Comparison of ENCODE assay signal across 13 mouse cellular contexts in genomic region chr11:116148761-116149221, GRCm38 (mm10). TPM values are rescaled to one million over a fixed set of nuclear protein-coding genes. Genes with fewer than 3 reads are reported as not detected.
DNase-seq lines count a peak whose midpoint lies in the region; ATAC-seq and TF ChIP-seq lines count a peak whose summit lies in the region.
"Had no signal": no experiment of that assay in that cellular context is flagged by ENCODE, and none has a peak within 500 bp of the region (broad histone marks: within the 10 kb centered on the region; RNA-seq: fewer than 3 reads in every experiment).

No protein-coding gene starts in this region.

- no peak for DNase-seq in forebrain, embryonic 10.5 days (ENCODE audit: extremely low spot score, low spot score)
- DNase-seq in forebrain, postnatal 0 days, result no peak
- peak; percentile 62 to 74 for DNase-seq in left cerebral cortex, adult 18-20 months (ENCODE audit: low spot score in 2 of 2)
- DNase-seq in left cerebral cortex, postnatal 10 days (ENCODE audit: extremely low spot score in 1 of 2, low spot score in 2 of 2), result no peak
- DNase-seq in cerebellum, adult 18-20 months, result peak; percentile 79 to 81
- DNase-seq in retina, postnatal 1 day, result no peak
- no peak for DNase-seq in adrenal gland, adult 18-20 months (ENCODE audit: low spot score in 2 of 2)
- DNase-seq: heart, postnatal 14 days; kidney, adult 9 months had no signal

- 0 out of 2 replicates have a peak overlapping the region, but pooled peaks have one; percentile 5 for H3K27ac ChIP-seq in forebrain, embryonic 10.5 days
- no peak overlapping the region for H3K27ac ChIP-seq in forebrain, postnatal 0 days (ENCODE audit: low read depth, low read length)
- peak overlapping the region; percentile 8; the same call in 1 of the 2 replicates for H3K27ac ChIP-seq in hindbrain, embryonic 16.5 days (ENCODE audit: low read depth, low read length)
- H3K27ac ChIP-seq: liver, embryonic 15.5 days; neural tube, embryonic 12.5 days had no signal

- H3K4me1 ChIP-seq in forebrain, embryonic 10.5 days, result peaks cover 25% of the 10 kb centered on the region
- H3K4me1 ChIP-seq in forebrain, postnatal 0 days (ENCODE audit: insufficient read depth), result no peaks in the 10 kb centered on the region
- no peaks in the 10 kb centered on the region; the same call in 1 of the 2 replicates for H3K4me1 ChIP-seq in hindbrain, embryonic 16.5 days (ENCODE audit: control insufficient read depth, insufficient read depth, low read depth, low read length)
- H3K4me1 ChIP-seq: neural tube, embryonic 12.5 days had no signal

- intact Hi-C loops in left cerebral cortex, postnatal 10 days (cut with DNase I), result no loop called here

- H3K27me3 ChIP-seq in forebrain, embryonic 10.5 days (ENCODE audit: poor library complexity, severe bottlenecking), result no peaks in the 10 kb centered on the region
- H3K27me3 ChIP-seq in forebrain, postnatal 0 days (ENCODE audit: insufficient read depth, low read length), result no peaks in the 10 kb centered on the region
- no peaks in the 10 kb centered on the region for H3K27me3 ChIP-seq in hindbrain, embryonic 16.5 days (replicated peaks; ENCODE audit: control insufficient read depth, insufficient read depth, low read length)
- H3K27me3 ChIP-seq: liver, embryonic 15.5 days; megakaryocyte, embryonic 14.5 days; neural tube, embryonic 12.5 days had no signal

- no peak overlapping the region for H3K4me3 ChIP-seq in forebrain, embryonic 10.5 days
- H3K4me3 ChIP-seq in forebrain, postnatal 0 days (ENCODE audit: low read depth, low read length), result no peak overlapping the region
- no peak overlapping the region for H3K4me3 ChIP-seq in hindbrain, embryonic 16.5 days (ENCODE audit: low read length)
- H3K4me3 ChIP-seq: liver, embryonic 15.5 days; megakaryocyte, embryonic 14.5 days; neural tube, embryonic 12.5 days had no signal

- peaks cover 100% of the 10 kb centered on the region for H3K36me3 ChIP-seq in forebrain, embryonic 10.5 days (replicated peaks)
- H3K36me3 ChIP-seq in forebrain, postnatal 0 days (ENCODE audit: insufficient read depth), result peaks cover 97% of the 10 kb centered on the region
- H3K36me3 ChIP-seq in hindbrain, embryonic 16.5 days (ENCODE audit: control insufficient read depth, insufficient read depth, low read length), result peaks cover 59% of the 10 kb centered on the region

- no peak for ATAC-seq in forebrain, postnatal 0 days
- peak; percentile 62 for ATAC-seq in hindbrain, embryonic 16.5 days

- WGBS in forebrain, embryonic 10.5 days, result 74% methylated on average over 20 of the region's 20 CpGs
- WGBS in forebrain, postnatal 0 days, result 69% methylated on average over 20 of the region's 20 CpGs
- 62% methylated on average over 20 of the region's 20 CpGs for WGBS in hindbrain, embryonic 16.5 days

- no peak overlapping the region for H3K9ac ChIP-seq in forebrain, postnatal 0 days
- H3K9ac ChIP-seq in hindbrain, embryonic 16.5 days (ENCODE audit: low read depth, low read length), result no peak overlapping the region
- H3K9ac ChIP-seq: liver, embryonic 15.5 days; neural tube, embryonic 12.5 days had no signal

- no peak for TF ChIP-seq CTCF in forebrain, postnatal 0 days (IDR thresholded peaks at IDR 0.05; ENCODE audit: low read depth)

- H3K4me2 ChIP-seq in forebrain, postnatal 0 days (ENCODE audit: low read depth), result no peak overlapping the region
- no peak overlapping the region for H3K4me2 ChIP-seq in hindbrain, embryonic 16.5 days (ENCODE audit: low read length)
- H3K4me2 ChIP-seq: liver, embryonic 15.5 days; neural tube, embryonic 12.5 days had no signal

- no peaks in the 10 kb centered on the region for H3K9me3 ChIP-seq in forebrain, embryonic 10.5 days
- H3K9me3 ChIP-seq in forebrain, postnatal 0 days (ENCODE audit: low read length), result no peaks in the 10 kb centered on the region
- no peaks in the 10 kb centered on the region for H3K9me3 ChIP-seq in hindbrain, embryonic 16.5 days (ENCODE audit: control insufficient read depth, low read length)
- H3K9me3 ChIP-seq: liver, embryonic 15.5 days; megakaryocyte, embryonic 14.5 days; neural tube, embryonic 12.5 days had no signal

RNA-seq across cellular contexts. Expression of gene Mrpl38, which starts 10.1 kb away (rescaled TPM):
- polyA plus RNA-seq in forebrain, embryonic 10.5 days (2016; fragmentation: Nextera tagmentation; extraction: Ambion mirVana), result 112 and 114 TPM in 2 replicates
- 56.7 and 67.8 TPM in 2 replicates for total RNA-seq in forebrain, postnatal 0 days (2014; rRNA removed)
- polyA plus RNA-seq in forebrain, postnatal 0 days (2015; fragmentation: Nextera tagmentation; extraction: Ambion mirVana), result 60.7 and 63.6 TPM in 2 replicates
- total RNA-seq in left cerebral cortex, adult 18-20 months (2021), result 10 to 100 TPM; 61.7 to 66.9 TPM
- 10 to 100 TPM; 52.2 to 54.6 TPM for total RNA-seq in left cerebral cortex, postnatal 10 days (2021)
- polyA plus RNA-seq in hindbrain, embryonic 16.5 days (2015; fragmentation: Nextera tagmentation; extraction: Ambion mirVana), result 84.0 and 86.8 TPM in 2 replicates
- total RNA-seq in adrenal gland, adult 18-20 months (2021), result 100 to 1,000 TPM; 106 to 115 TPM

RNA-seq across cellular contexts. Expression of gene Trim65, which starts 17.9 kb away (rescaled TPM):
- 1.7 TPM in 2 replicates for polyA plus RNA-seq in forebrain, embryonic 10.5 days (2016; fragmentation: Nextera tagmentation; extraction: Ambion mirVana)
- 4.2 and 5.0 TPM in 2 replicates for total RNA-seq in forebrain, postnatal 0 days (2014; rRNA removed)
- polyA plus RNA-seq in forebrain, postnatal 0 days (2015; fragmentation: Nextera tagmentation; extraction: Ambion mirVana), result 1.2 and 1.9 TPM in 2 replicates
- total RNA-seq in left cerebral cortex, adult 18-20 months (2021), result 1 to 10 TPM; 7.3 to 7.9 TPM
- total RNA-seq in left cerebral cortex, postnatal 10 days (2021), result 1 to 10 TPM; 6.2 to 6.6 TPM
- 3.0 and 4.2 TPM in 2 replicates for polyA plus RNA-seq in hindbrain, embryonic 16.5 days (2015; fragmentation: Nextera tagmentation; extraction: Ambion mirVana)
- total RNA-seq in adrenal gland, adult 18-20 months (2021), result 10 to 100 TPM; 12.9 to 13.1 TPM

RNA-seq across cellular contexts. Expression of gene Fbf1, which starts 19.2 kb away (rescaled TPM):
- 63.5 and 67.7 TPM in 2 replicates for polyA plus RNA-seq in forebrain, embryonic 10.5 days (2016; fragmentation: Nextera tagmentation; extraction: Ambion mirVana)
- 97.9 and 108 TPM in 2 replicates for total RNA-seq in forebrain, postnatal 0 days (2014; rRNA removed)
- 23.2 and 38.2 TPM in 2 replicates for polyA plus RNA-seq in forebrain, postnatal 0 days (2015; fragmentation: Nextera tagmentation; extraction: Ambion mirVana)
- total RNA-seq in left cerebral cortex, adult 18-20 months (2021), result 10 to 100 TPM; 75.9 to 81.3 TPM
- 100 to 1,000 TPM in 1 of 2 experiments, 10 to 100 TPM in 1; 96.2 to 100 TPM for total RNA-seq in left cerebral cortex, postnatal 10 days (2021)
- 49.5 and 55.5 TPM in 2 replicates for polyA plus RNA-seq in hindbrain, embryonic 16.5 days (2015; fragmentation: Nextera tagmentation; extraction: Ambion mirVana)
- 10 to 100 TPM; 30.9 to 42.1 TPM for total RNA-seq in adrenal gland, adult 18-20 months (2021)

RNA-seq across cellular contexts. Expression of gene Trim47, which starts 21.8 kb away (rescaled TPM):
- 2.1 and 2.4 TPM in 2 replicates for polyA plus RNA-seq in forebrain, embryonic 10.5 days (2016; fragmentation: Nextera tagmentation; extraction: Ambion mirVana)
- total RNA-seq in forebrain, postnatal 0 days (2014; rRNA removed), result 10.5 and 13.0 TPM in 2 replicates
- polyA plus RNA-seq in forebrain, postnatal 0 days (2015; fragmentation: Nextera tagmentation; extraction: Ambion mirVana), result 6.6 and 7.8 TPM in 2 replicates
- 1 to 10 TPM; 7.3 to 7.9 TPM for total RNA-seq in left cerebral cortex, adult 18-20 months (2021)
- total RNA-seq in left cerebral cortex, postnatal 10 days (2021), result 1 to 10 TPM; 6.2 to 7.9 TPM
- 13.5 and 14.5 TPM in 2 replicates for polyA plus RNA-seq in hindbrain, embryonic 16.5 days (2015; fragmentation: Nextera tagmentation; extraction: Ambion mirVana)
- 10 to 100 TPM; 14.6 to 23.5 TPM for total RNA-seq in adrenal gland, adult 18-20 months (2021)

RNA-seq across cellular contexts. Expression of gene Ten1, which starts 49.9 kb away (rescaled TPM):
- 51.7 and 57.1 TPM in 2 replicates for polyA plus RNA-seq in forebrain, embryonic 10.5 days (2016; fragmentation: Nextera tagmentation; extraction: Ambion mirVana)
- 62.8 and 65.6 TPM in 2 replicates for total RNA-seq in forebrain, postnatal 0 days (2014; rRNA removed)
- polyA plus RNA-seq in forebrain, postnatal 0 days (2015; fragmentation: Nextera tagmentation; extraction: Ambion mirVana), result 92.8 and 104 TPM in 2 replicates
- 10 to 100 TPM; 37.8 to 39.5 TPM for total RNA-seq in left cerebral cortex, adult 18-20 months (2021)
- 10 to 100 TPM; 44.8 to 50.9 TPM for total RNA-seq in left cerebral cortex, postnatal 10 days (2021)
- 92.1 and 106 TPM in 2 replicates for polyA plus RNA-seq in hindbrain, embryonic 16.5 days (2015; fragmentation: Nextera tagmentation; extraction: Ambion mirVana)
- 10 to 100 TPM; 17.3 to 20.7 TPM for total RNA-seq in adrenal gland, adult 18-20 months (2021)

Comparison
In these comparisons a context has a peak if more than half of its experiments do, and no peak if none do; other contexts are left out.
1. DNase-seq: peak in left cerebral cortex, adult 18-20 months (2 of 2) and cerebellum, adult 18-20 months (2 of 2); none in forebrain, embryonic 10.5 days (single experiment), forebrain, postnatal 0 days (single experiment), left cerebral cortex, postnatal 10 days (0 of 2), retina, postnatal 1 day (single experiment) and adrenal gland, adult 18-20 months (0 of 2).